Mouse (Mus musculus): ENCODE data around the gene Rnase2a. TPM values are rescaled to one million over a fixed set of nuclear protein-coding genes. Genes with fewer than 3 reads are reported as not detected.
"Not testable (repeated sequence)": the region's sequence is repeated elsewhere in the genome, so short reads cannot be mapped to it uniquely, and the experiment has no call there.

The Rnase2a gene
- polyA plus RNA-seq, 1 experiment, result 1.8 TPM

- H3K36me3 ChIP-seq (ENCODE audit: control insufficient read depth, insufficient read depth, low read length), result no peaks in the 10 kb centered on the region
- no peak overlapping the region for H3K27ac ChIP-seq (ENCODE audit: control insufficient read depth, insufficient read depth, low read length)
- H3K4me1 ChIP-seq (replicated peaks; ENCODE audit: control insufficient read depth, insufficient read depth, low read length), result no peaks in the 10 kb centered on the region
- WGBS, result 95% methylated on average over 7 of the region's 7 CpGs
- no peak for DNase-seq
- TF ChIP-seq POLR2A (IDR thresholded peaks at IDR 0.05; ENCODE audit: control insufficient read depth, extremely low read depth, insufficient read depth, low read length, poor library complexity) (no peak), CTCF (IDR thresholded peaks at IDR 0.05; ENCODE audit: borderline replicate concordance, control insufficient read depth, extremely low read depth, insufficient read depth, low read length, poor library complexity) (no peak)
- H3K27me3 ChIP-seq (ENCODE audit: control insufficient read depth, insufficient read depth, low read length), result no peaks in the 10 kb centered on the region
- H3K4me3 ChIP-seq (ENCODE audit: control insufficient read depth, insufficient read depth, low read length), result no peak overlapping the region
These were observed 3.8 kb upstream of the Rnase2a start for GRCm38 (mm10) chr14:51259741-51260140.

GRCm38 (mm10) chr14:51253569-51253968 is 2.3 kb downstream of the Rnase2a start:
- no peak overlapping the region for H3K27ac ChIP-seq (ENCODE audit: control insufficient read depth, insufficient read depth, low read length)
- no peaks in the 10 kb centered on the region for H3K36me3 ChIP-seq (ENCODE audit: control insufficient read depth, insufficient read depth, low read length)
- H3K4me3 ChIP-seq (ENCODE audit: control insufficient read depth, insufficient read depth, low read length), result no peak overlapping the region
- no peaks in the 10 kb centered on the region for H3K27me3 ChIP-seq (ENCODE audit: control insufficient read depth, insufficient read depth, low read length)
- no peak for DNase-seq
- no peaks in the 10 kb centered on the region for H3K4me1 ChIP-seq (replicated peaks; ENCODE audit: control insufficient read depth, insufficient read depth, low read length)
- WGBS, result 54% methylated on average over 1 of the region's 1 CpGs
- TF ChIP-seq CTCF (IDR thresholded peaks at IDR 0.05; ENCODE audit: borderline replicate concordance, control insufficient read depth, extremely low read depth, insufficient read depth, low read length, poor library complexity) (no peak), POLR2A (IDR thresholded peaks at IDR 0.05; ENCODE audit: control insufficient read depth, extremely low read depth, insufficient read depth, low read length, poor library complexity) (no peak)

- H3K27ac ChIP-seq (ENCODE audit: control insufficient read depth, insufficient read depth, low read length); H3K4me1 ChIP-seq (replicated peaks; ENCODE audit: control insufficient read depth, insufficient read depth, low read length); H3K27me3 ChIP-seq (ENCODE audit: control insufficient read depth, insufficient read depth, low read length); DNase-seq; H3K4me3 ChIP-seq (ENCODE audit: control insufficient read depth, insufficient read depth, low read length); H3K36me3 ChIP-seq (ENCODE audit: control insufficient read depth, insufficient read depth, low read length): not testable (repeated sequence)
These were observed 3.7 kb downstream of the Rnase2a start for GRCm38 (mm10) chr14:51252206-51252605.

- H3K27ac ChIP-seq (ENCODE audit: control insufficient read depth, insufficient read depth, low read length), result no peak overlapping the region
- no peak for TF ChIP-seq CTCF (IDR thresholded peaks at IDR 0.05; ENCODE audit: borderline replicate concordance, control insufficient read depth, extremely low read depth, insufficient read depth, low read length, poor library complexity)
- TF ChIP-seq POLR2A (IDR thresholded peaks at IDR 0.05; ENCODE audit: control insufficient read depth, extremely low read depth, insufficient read depth, low read length, poor library complexity), result no peak
- DNase-seq, result no peak
- H3K4me3 ChIP-seq (ENCODE audit: control insufficient read depth, insufficient read depth, low read length), result no peak overlapping the region
- no peaks in the 10 kb centered on the region for H3K36me3 ChIP-seq (ENCODE audit: control insufficient read depth, insufficient read depth, low read length)
- 60% methylated on average over 3 of the region's 3 CpGs for WGBS
- H3K4me1 ChIP-seq (replicated peaks; ENCODE audit: control insufficient read depth, insufficient read depth, low read length), result no peaks in the 10 kb centered on the region
- no peaks in the 10 kb centered on the region for H3K27me3 ChIP-seq (ENCODE audit: control insufficient read depth, insufficient read depth, low read length)
These were observed 5.6 kb downstream of the Rnase2a start for GRCm38 (mm10) chr14:51250348-51250747.

GRCm38 (mm10) chr14:51247736-51248135 is 8.2 kb downstream of the Rnase2a start:
- no peaks in the 10 kb centered on the region for H3K36me3 ChIP-seq (ENCODE audit: control insufficient read depth, insufficient read depth, low read length)

GRCm38 (mm10) chr14:51240899-51241298 is 15.0 kb downstream of the Rnase2a start:
- no peak for TF ChIP-seq POLR2A (IDR thresholded peaks at IDR 0.05; ENCODE audit: control insufficient read depth, extremely low read depth, insufficient read depth, low read length, poor library complexity)
- no peak for TF ChIP-seq CTCF (IDR thresholded peaks at IDR 0.05; ENCODE audit: borderline replicate concordance, control insufficient read depth, extremely low read depth, insufficient read depth, low read length, poor library complexity)

More at GRCm38 (mm10) chr14:51247736-51248135, 8.2 kb downstream of the Rnase2a start:
- TF ChIP-seq CTCF (IDR thresholded peaks at IDR 0.05; ENCODE audit: borderline replicate concordance, control insufficient read depth, extremely low read depth, insufficient read depth, low read length, poor library complexity), result no peak
- TF ChIP-seq POLR2A (IDR thresholded peaks at IDR 0.05; ENCODE audit: control insufficient read depth, extremely low read depth, insufficient read depth, low read length, poor library complexity), result no peak
- Histone ChIP-seq H3K4me1 (replicated peaks; ENCODE audit: control insufficient read depth, insufficient read depth, low read length) (no peaks in the 10 kb centered on the region), H3K4me3 (ENCODE audit: control insufficient read depth, insufficient read depth, low read length) (no peak overlapping the region), H3K27me3 (ENCODE audit: control insufficient read depth, insufficient read depth, low read length) (no peaks in the 10 kb centered on the region), H3K27ac (ENCODE audit: control insufficient read depth, insufficient read depth, low read length) (no peak overlapping the region)
- DNase-seq, result no peak
- 100% methylated on average over 1 of the region's 1 CpGs for WGBS

GRCm38 (mm10) chr14:51237488-51237887 is 18.4 kb downstream of the Rnase2a start:
- not testable (repeated sequence) for H3K27ac ChIP-seq (ENCODE audit: control insufficient read depth, insufficient read depth, low read length)
- WGBS, result 10% methylated on average over 1 of the region's 1 CpGs

More at GRCm38 (mm10) chr14:51240899-51241298, 15.0 kb downstream of the Rnase2a start:
- Histone ChIP-seq H3K27me3 (ENCODE audit: control insufficient read depth, insufficient read depth, low read length) (no peaks in the 10 kb centered on the region), H3K4me1 (replicated peaks; ENCODE audit: control insufficient read depth, insufficient read depth, low read length) (no peaks in the 10 kb centered on the region), H3K4me3 (ENCODE audit: control insufficient read depth, insufficient read depth, low read length) (no peak overlapping the region), H3K36me3 (ENCODE audit: control insufficient read depth, insufficient read depth, low read length) (no peaks in the 10 kb centered on the region), H3K27ac (ENCODE audit: control insufficient read depth, insufficient read depth, low read length) (no peak overlapping the region)
- peak; percentile 17 for DNase-seq

GRCm38 (mm10) chr14:51229657-51230056 is 26.3 kb downstream of the Rnase2a start:
- H3K27me3 ChIP-seq (ENCODE audit: control insufficient read depth, insufficient read depth, low read length); H3K36me3 ChIP-seq (ENCODE audit: control insufficient read depth, insufficient read depth, low read length); H3K4me1 ChIP-seq (replicated peaks; ENCODE audit: control insufficient read depth, insufficient read depth, low read length); DNase-seq; H3K27ac ChIP-seq (ENCODE audit: control insufficient read depth, insufficient read depth, low read length); H3K4me3 ChIP-seq (ENCODE audit: control insufficient read depth, insufficient read depth, low read length): not testable (repeated sequence)
- WGBS, result 52% methylated on average over 4 of the region's 4 CpGs

More at GRCm38 (mm10) chr14:51237488-51237887, 18.4 kb downstream of the Rnase2a start:
- H3K27me3 ChIP-seq (ENCODE audit: control insufficient read depth, insufficient read depth, low read length); DNase-seq; H3K4me3 ChIP-seq (ENCODE audit: control insufficient read depth, insufficient read depth, low read length); H3K4me1 ChIP-seq (replicated peaks; ENCODE audit: control insufficient read depth, insufficient read depth, low read length); H3K36me3 ChIP-seq (ENCODE audit: control insufficient read depth, insufficient read depth, low read length): not testable (repeated sequence)

GRCm38 (mm10) chr14:51220075-51220474 is 35.8 kb downstream of the Rnase2a start:
- not testable (repeated sequence) for H3K27me3 ChIP-seq (ENCODE audit: control insufficient read depth, insufficient read depth, low read length); H3K4me3 ChIP-seq (ENCODE audit: control insufficient read depth, insufficient read depth, low read length); H3K27ac ChIP-seq (ENCODE audit: control insufficient read depth, insufficient read depth, low read length); H3K4me1 ChIP-seq (replicated peaks; ENCODE audit: control insufficient read depth, insufficient read depth, low read length); H3K36me3 ChIP-seq (ENCODE audit: control insufficient read depth, insufficient read depth, low read length); DNase-seq
- WGBS, result 86% methylated on average over 3 of the region's 3 CpGs
